Mouse (Mus musculus) layer of hippocampus, postnatal 14 days (tissue): ENCODE measurements at regions not wholly inside any gene's neighbourhood (a gene's known extent, or its start where the extent isn't known, plus 50 kb on each side); places are given as distances from the start of the nearest gene placed in this dataset.
"Not testable (repeated sequence)": the region's sequence is repeated elsewhere in the genome, so short reads cannot be mapped to it uniquely, and the experiment has no call there.

ENCODE experiments used
- DNase-seq, 2 experiments: peaks; one replicate each; pipeline ENCODE4 v3.0.0; 2021 to 2022; ENCODE audit warnings: low spot score in 2 of 2, mixed read lengths in 1 of 2

DNA sequence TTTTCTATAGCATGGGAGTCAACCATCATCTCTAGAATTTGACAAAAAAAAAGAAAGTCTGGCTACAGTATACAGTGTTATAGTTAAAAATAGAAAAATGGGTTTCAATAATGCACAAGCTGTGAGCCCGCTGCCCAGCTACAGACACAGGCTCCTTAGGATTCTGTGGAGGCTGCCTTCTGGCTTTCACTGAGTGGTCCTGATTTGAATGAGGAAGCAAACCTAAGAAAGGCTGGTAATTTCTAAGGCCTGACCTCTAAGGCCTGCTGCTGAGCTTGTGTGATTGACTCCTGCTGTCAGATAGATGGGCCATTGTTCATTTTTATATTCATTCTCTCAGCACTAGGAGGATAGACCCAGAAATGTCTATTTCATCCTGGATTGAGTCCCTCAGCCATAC, 67.7 kb downstream of the Alg10b start:
- no peak for DNase-seq

DNA sequence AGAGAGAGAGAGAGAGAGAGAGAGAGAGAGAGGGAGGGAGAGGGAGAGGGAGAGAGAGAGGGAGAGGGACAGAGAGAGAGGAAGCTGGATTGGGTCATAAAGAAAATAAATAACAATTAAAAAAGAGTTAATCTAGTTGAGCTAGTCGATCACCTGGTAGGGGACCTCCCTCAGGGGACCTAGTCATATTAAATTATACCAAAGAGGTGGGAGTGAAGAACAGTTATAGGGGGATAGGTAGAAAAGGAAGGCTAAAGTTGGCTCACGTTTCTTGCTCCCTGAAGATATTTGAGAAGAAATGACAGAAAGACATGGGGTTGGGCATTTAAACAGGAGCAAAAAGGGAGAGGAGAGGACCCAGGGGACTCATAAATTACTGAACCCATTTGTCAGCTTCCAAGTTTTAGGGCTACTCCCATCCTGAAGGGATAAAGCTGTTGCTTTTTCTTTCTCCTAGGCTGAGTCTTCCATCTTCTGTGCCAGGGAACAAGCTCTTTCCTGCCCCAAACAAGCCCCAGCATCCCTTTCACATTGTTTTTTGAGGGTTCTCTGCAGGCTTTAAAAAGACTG, 70.3 kb downstream of the Alg10b start:
- no peak for DNase-seq

DNA sequence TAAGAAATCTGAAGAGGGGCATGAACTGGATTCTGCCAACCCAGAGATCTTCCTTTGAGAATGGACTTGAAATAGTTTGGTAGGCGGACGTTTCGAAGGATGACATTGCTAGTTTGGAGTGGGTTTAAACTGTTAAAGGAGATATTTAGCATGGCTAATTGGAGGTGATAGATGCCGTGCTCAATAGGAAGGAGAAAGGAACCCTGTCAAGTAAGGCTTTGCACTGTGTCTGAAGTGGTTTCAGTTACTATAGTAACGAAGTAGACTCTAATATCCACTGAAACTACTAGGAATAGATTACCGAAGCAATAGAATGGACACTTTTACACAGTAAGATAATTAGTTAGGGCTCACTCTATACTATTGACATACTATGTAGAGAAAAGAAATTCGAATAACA, 74.5 kb downstream of the Alg10b start:
- DNase-seq: no peak

DNA sequence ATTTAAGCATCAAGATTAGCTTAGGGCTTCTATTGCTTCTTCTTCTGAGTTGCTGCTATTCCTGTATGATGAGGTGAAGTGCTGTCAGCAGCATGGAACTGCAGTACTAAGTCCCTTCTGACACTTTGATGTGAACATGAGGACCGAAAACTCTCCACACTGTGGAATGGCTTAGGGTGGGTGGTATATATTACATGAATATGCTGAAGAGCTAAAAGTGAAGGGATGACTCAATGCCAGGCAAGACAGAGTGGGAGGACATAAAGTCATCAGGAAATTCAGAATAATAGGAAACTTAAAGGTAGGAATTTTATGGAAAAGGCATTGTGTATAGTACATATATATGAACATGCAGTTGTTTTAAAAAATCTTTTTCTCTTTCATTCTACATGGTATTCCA, 79.3 kb downstream of the Alg10b start:
- no peak for DNase-seq

DNA sequence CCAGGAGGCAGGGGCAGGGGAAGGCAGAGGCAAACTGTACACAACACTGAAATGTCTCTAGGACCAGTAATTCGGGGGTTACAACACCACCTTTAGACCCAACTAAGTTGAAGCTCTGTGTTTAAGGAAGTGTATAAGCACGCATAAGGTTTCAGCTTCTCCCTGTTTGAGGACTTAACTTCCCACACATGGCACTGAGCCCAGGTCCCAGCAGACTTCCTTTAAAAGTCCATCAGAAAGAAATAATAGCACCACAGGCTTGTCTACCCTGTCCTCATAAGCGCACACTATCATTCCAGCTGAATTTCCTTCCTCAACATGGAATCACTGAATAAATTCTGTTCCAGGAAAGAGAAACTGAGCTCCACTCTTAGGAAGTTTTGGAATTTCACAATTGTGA, 80.9 kb downstream of the Alg10b start:
- DNase-seq: no peak

DNA sequence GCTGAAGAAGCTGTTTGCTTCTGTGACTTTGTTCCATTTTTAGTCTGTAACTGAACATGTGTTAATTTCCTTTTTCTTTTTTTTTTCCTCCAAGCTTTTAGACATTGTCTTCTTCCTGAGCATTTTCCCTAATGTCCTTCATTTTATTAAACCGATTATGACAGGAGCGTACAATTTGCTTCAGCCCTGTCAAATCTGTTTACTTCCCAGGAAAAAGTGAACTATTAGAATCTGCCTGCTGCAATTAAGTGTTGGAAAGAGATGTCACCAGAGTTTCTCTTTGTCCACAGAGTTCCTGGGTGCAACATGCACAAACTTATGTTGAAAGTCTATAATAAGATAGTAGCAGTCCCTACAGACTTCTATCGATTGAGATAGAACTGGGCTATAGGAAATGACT, 82.8 kb downstream of the Alg10b start:
- DNase-seq: no peak

DNA sequence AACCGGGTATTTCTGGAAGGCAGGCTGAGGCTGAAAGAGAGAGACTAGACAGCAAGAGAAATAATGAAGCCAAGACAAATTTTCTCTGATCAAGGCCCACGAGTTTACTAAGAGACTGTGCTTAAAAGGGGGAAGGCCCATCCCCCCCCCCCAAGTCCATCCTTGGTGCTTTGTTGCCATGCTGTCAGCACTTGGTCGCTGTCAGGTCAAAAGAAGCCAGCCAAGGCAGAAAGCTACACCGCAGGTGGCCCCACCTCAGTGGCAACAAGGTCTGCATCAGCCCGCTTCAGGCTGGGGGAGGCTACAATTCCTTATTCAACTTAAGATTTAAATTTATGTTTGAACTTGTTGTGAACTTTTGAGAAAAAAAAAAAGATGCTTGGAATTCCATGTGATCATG, 84.3 kb downstream of the Alg10b start:
- DNase-seq: not testable (repeated sequence)

DNA sequence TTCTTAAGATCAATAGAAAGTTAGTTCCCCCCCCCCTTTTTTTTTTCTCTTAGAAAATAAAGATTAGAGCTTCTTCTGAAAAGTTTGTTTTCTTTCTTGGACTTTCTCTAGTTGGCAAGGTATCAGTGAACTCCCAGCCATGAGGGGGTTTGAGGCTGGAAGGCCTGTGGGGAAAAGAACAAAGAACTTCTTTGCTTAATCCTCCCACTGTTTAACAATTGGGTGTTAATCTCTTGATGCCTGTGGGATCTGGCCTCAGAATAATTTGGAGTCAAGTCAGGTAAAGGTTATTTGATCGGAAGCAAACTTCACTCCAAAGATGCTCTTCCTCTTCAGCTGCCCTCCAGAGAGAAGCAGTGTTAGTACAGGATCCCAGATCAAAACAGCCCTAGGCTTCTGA, 84.8 kb downstream of the Alg10b start:
- DNase-seq: no peak

DNA sequence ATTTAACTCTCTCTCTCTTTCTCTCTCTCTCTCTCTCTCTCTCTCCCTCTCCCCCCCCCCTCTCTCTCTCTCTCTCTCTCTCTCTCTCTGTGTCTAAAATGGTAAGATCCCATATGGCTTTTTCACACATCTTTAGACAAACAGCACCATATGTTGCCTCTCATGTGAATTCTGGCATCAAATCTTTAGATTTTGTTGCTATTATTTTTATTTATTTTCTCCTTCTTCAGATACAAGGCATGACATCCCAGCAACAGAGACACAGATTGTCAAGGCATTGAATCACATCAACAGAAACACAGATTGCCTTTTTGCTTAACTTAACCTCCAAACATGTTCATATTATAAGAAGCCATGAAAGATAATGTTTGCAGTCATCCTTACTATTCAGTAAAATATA, 85.6 kb downstream of the Alg10b start:
- no peak for DNase-seq

DNA sequence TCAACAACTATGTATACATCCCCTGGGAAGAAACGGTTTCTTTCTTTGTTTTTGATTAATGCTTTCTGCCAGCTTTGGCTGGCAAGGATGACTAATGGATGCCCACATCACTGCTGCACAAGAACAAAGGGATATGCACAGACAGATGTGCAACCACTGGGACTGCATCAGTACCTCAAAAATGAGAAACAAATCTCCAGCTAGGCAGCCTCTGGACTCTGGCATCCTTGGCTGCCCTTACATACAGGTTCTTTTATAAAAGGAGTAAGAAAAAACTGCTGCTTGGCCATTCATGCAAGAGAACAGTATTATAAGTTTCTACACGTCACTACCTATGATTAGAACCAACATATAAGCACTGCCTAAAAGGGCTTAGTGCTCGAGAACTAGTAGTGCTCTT, 97.7 kb downstream of the Alg10b start:
- DNase-seq: no peak

DNA sequence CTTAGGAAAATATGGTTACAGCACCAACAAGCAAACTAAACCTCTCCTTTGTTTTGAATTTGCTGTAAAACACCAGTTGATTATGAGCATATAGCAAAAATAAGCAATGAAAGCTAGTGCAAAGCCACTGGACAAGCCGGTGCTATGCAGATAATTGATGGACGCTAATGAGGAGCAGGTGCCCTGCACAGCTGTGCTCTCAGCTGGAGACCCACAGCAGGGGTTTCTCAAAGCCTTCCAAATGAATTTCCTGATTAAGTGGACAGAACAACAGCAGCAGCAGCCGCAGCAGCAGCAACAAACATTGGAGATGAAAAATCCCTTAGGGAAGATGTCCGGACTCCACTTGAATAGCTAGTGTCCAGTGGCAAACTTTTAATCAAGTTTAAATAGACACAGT, 109.2 kb downstream of the Alg10b start:
- DNase-seq: no peak

DNA sequence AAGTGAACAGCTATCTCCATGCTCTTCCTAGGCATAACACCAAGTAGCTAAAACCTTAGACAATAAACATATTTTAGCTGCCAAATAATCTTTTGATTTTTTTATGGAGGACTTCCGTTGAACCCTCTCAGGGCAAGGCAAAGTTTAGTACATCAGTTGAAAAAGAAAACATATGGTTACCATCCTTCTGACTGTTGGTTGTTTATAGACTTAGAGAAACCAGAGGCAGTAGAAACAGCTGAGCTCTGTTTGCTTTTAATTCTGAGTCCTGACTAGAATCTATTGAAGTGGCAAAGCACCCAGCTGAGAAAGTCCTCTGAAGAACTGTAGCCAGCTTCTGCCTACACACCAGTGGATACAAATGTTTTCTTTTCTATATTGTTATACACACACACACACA, 109.7 kb downstream of the Alg10b start:
- no peak for DNase-seq

DNA sequence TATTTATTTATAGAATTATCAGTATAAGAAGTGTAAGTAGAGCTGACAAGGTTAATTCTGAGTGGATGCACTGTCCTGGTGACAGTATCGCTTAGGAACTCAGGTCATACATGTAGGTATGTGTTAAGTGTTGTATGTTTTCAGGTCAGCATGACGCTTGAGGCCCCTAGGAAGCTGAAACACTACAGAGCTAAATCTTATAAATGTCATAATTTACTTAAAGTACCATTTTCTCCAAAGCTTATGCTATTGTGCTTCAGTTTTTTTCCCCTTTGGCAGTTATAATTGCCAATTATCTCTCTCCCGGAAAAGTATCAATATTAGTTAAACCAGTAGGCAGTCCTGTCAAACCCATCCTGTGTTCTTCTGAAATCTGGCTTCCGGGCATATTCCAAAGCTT, 110.3 kb downstream of the Alg10b start:
- DNase-seq: no peak

DNA sequence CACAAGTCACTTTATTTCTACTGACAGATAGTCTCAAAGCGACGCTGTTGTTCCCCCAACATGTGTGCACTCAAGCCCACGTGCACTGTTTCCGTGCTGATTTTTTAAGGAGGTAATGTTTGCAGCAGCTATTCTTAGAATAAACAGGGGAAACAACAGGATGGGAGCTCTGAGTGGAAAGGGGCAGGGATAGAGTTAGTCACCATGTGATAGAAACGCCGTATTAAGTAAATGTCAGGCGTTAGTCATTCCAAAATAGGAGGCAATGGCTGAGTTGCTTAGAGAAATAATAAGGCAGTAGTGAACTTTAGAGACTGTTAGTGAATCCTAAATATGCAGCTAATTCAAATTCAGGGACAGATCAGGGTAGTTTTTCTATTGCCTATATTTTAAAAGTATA, 111.4 kb downstream of the Alg10b start:
- DNase-seq: no peak

DNA sequence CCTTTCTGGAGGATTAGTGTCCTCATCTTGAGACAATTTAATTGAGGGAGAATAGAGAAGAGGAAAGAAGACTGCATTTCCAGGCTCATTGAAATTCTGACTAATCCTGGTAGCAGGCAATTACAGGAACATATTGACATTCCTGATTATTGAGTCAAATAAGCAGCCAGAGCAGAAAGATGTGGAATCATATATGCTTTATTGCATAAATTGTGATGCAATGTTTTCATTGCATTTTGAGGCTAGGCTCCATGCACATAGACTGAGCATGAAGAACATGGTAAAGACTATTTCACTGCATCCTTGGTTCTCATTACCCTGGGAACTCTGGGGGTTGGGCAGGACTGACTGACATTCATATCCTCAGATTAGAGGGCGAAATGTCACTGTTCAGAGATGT, 116.0 kb downstream of the Alg10b start:
- no peak for DNase-seq

DNA sequence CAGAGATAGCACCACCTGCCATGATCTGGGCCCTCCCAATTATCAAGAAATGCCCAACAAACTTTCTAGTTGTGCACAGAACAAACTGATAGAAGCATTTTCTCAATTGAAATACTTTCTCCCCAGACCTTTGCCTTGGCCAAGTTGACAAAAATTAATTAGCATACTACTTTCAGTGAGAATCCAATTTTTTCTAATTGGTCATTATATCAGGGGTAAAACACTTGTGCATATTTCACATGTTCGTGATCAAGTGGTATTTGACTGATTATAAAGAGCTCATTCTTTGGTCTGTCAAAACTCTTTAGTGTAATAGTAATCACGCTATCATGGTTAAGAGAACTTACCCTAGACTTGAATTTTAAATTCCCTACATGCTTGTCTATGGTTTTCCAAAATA, 117.2 kb downstream of the Alg10b start:
- no peak for DNase-seq

DNA sequence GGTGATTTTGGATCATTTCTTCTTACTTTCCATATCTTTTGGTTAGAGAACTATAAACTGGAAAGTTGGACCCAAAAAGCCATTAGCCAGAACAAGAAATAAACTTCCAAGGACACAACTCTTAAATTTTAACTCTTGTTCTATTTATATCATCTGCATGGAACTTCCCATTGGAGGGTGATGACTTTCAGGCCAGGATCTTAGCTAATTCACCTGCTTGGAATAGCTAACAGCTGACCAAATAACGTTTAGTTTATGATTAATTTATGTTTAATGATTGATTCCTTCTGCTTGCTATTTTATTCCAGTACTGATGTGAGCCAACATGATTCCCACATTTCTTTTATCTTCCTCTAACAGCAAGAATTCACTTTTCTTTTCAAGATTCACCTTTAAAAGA, 119.7 kb downstream of the Alg10b start:
- no peak for DNase-seq

DNA sequence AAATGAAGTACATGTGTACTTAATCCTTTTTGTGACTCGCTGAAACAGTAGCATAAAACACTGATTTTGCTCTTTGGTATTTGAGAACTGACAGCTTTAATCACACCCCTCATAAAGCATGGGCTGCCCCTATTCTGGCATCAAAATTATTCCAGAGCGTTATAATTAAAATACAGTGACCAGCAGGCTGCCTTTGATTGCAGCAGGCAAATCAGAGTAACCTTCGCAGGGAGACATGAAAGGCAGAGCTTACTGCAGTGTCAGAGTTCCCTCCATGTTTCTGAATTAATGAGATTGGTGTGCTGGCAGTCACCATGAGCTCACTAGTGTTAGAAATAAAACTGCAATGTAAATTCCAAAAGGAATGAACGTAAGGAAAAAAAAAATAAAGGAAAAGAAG, 120.8 kb downstream of the Alg10b start:
- DNase-seq: no peak

DNA sequence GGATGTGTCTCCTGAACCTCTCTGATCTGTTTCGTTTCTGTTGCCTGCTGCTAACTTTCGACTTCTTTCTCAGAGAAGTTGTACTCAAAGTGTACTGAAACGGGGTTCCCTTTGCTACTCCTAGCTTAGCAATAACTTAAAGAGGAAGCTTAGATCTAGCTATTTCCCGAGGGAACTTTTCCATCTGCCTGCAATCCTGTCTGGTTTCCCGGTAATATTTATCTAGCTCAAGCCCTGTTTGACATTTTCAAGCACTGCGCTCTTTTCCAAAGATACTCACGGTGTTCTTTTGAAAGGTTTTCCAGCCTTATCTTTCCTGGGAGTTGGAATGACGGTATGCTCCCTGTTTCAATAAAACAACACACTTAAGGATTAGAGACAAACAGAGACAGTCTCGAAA, 122.1 kb downstream of the Alg10b start:
- DNase-seq: no peak

DNA sequence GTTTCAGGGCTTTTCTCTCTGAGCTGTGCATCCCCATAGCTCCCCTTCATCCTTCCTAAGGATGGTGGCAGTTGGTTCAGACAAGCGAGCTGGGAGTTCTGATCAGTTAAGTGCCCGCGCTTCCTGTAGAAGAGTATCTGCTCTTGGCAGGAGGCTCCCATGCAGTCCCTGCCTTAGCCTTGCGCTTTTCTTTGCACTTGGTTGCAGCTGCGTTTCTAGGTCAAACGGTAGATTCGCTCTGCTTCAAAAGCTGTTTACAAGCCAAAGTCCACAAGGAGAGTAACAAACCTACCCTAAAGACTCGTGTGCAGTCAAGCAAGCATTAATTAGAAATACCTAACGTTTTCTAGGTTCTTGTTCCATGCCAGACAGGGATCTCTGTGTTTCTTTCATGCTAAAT, 122.6 kb downstream of the Alg10b start:
- DNase-seq: no peak

DNA sequence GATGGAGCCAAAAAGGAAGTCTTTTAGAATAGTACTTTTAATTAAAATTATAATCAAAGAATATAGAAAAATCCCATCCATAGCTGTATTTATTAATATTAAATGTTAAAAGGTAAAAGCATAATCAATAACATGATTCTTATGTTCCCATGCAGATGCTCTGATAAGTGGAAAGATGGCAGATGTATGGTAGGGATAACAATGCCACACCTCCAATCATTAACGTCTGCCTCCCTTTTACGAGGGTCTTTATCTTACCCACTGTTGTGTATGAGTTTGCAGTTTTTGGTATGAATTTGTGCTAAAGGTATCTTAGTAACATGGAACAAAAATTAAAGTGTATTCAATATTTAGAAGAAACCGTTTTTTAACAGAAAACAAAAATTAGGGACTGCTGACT, 127.8 kb downstream of the Alg10b start:
- DNase-seq: no peak

DNA sequence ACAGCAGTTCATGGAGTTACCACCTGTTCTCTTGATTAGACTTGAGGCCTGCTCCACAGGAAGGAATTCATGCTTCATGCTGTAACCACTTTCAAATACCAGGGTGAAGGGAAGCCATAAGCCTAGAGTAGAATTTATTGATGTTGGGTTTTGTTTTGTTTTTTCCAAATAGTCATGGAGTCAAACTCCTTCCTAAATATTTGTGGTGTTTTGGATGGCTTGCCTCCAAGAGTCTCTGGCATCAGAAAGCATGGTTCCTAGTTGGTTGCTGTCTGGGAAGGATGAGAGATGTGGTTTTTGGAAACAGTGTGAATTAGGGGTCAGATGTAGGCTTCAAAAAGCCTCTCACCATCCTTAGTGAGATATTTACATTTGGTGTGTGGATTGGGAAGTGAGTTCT, 141.5 kb downstream of the Alg10b start:
- DNase-seq: no peak

DNA sequence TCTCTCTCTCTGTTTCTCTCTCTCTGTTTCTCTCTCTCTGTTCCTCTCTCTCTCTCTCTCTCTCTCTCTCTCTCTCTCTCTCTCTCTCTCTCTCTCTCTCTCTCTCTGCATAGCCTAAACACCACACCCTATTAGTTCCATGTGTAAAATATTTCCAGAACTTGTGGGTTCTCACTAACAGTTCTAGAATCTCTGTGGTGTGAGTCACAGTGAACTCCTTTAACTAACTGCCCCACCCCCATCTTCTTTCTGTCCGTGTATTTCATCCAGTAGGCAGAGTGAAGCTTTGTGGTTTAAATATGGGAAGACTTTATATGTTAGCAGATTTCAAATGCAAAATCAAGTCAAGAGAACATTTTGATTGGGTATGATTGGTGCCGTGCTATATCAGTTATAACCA, 153.8 kb downstream of the Alg10b start:
- no peak for DNase-seq

DNA sequence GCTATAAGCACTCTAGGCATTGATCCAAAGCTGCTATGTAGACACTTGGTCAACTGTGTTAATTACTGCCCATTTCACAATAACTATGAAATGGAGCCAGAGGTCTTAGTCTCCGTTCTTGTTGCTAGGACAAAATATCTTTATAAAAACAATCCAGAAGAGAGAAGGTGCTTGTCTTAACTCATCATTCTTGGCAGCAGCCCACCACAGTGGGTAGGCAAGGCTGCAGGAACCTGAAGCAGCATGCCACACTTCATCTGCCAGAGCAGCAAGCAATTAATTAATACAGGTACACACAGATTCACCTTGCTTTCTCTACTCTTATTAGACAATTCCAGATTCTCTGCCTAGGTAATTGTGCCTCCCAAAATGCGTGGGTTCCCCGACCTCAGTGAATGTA, 172.8 kb downstream of the Alg10b start:
- no peak for DNase-seq
